Mouse (Mus musculus) kidney, postnatal 36 days (tissue): ENCODE data around the gene C1qtnf3.

Source experiments
- DNase-seq, 2 experiments: peaks; one replicate each; pipeline ENCODE4 v3.0.0; 2021 to 2022; ENCODE audit warnings: mixed read lengths in 2 of 2

Gene C1qtnf3

GRCm38 (mm10) chr15:10951951-10952759 lies at the start of gene C1qtnf3:
C1qtnf3 (plus strand) TSS chr15:10952332.
- peak; percentile 28 to 38 for DNase-seq

GRCm38 (mm10) chr15:10902360-10902759 lies 49.8 kb upstream of the C1qtnf3 start:
- no peak for DNase-seq

- DNase-seq = no peak
These were observed 35.4 kb upstream of the C1qtnf3 start for GRCm38 (mm10) chr15:10916611-10917311.

- DNase-seq = peak in 1 of 2 experiments; percentile 22
These were observed 34.8 kb upstream of the C1qtnf3 start for GRCm38 (mm10) chr15:10917312-10917660.

- no peak for DNase-seq
These were observed 31.9 kb upstream of the C1qtnf3 start for GRCm38 (mm10) chr15:10920212-10920611.

GRCm38 (mm10) chr15:10921064-10921463 lies 31.1 kb upstream of the C1qtnf3 start:
- DNase-seq = peak in 1 of 2 experiments; percentile 52

GRCm38 (mm10) chr15:10922061-10922460 lies 30.1 kb upstream of the C1qtnf3 start:
- no peak for DNase-seq

GRCm38 (mm10) chr15:10922570-10922969 lies 29.6 kb upstream of the C1qtnf3 start:
- no peak for DNase-seq

- DNase-seq = no peak
These were observed 28.8 kb upstream of the C1qtnf3 start for GRCm38 (mm10) chr15:10923076-10923995.

GRCm38 (mm10) chr15:10927325-10927724 lies 24.8 kb upstream of the C1qtnf3 start:
- DNase-seq = peak; percentile 17 to 19

- DNase-seq = no peak
These were observed 23.4 kb upstream of the C1qtnf3 start for GRCm38 (mm10) chr15:10928633-10929270.

GRCm38 (mm10) chr15:10933930-10934329 lies 18.2 kb upstream of the C1qtnf3 start:
- DNase-seq = no peak

GRCm38 (mm10) chr15:10940148-10941108 lies 11.7 kb upstream of the C1qtnf3 start:
- no peak for DNase-seq

- no peak for DNase-seq
These were observed 10.2 kb upstream of the C1qtnf3 start for GRCm38 (mm10) chr15:10941901-10942300.

- DNase-seq = no peak
These were observed 4.3 kb upstream of the C1qtnf3 start for GRCm38 (mm10) chr15:10947852-10948251.

- DNase-seq = peak; percentile 33 to 74
These were observed 701 bp downstream of the C1qtnf3 start for GRCm38 (mm10) chr15:10952760-10953305.

GRCm38 (mm10) chr15:10953465-10953864 lies 1.3 kb downstream of the C1qtnf3 start:
- DNase-seq = peak in 1 of 2 experiments; percentile 5

GRCm38 (mm10) chr15:10954381-10955016 lies 2.4 kb downstream of the C1qtnf3 start:
- DNase-seq = peak in 1 of 2 experiments; percentile 59

GRCm38 (mm10) chr15:10955156-10955555 lies 3.0 kb downstream of the C1qtnf3 start:
- peak; percentile 72 to 78 for DNase-seq

GRCm38 (mm10) chr15:10956706-10957105 lies 4.6 kb downstream of the C1qtnf3 start:
- peak in 1 of 2 experiments; percentile 10 for DNase-seq
